Mouse (Mus musculus) neural tube, embryonic 10.5 days (tissue): ENCODE data around the gene 2010111I01Rik.
"Not testable (repeated sequence)": the region's sequence is repeated elsewhere in the genome, so short reads cannot be mapped to it uniquely, and the experiment has no call there.

Experiments used
- DNase-seq: peaks from one replicate; pipeline ENCODE4 v3.0.0-alpha.2; 2017; ENCODE audit warnings: low spot score; ENCODE audit errors: extremely low spot score

Gene 2010111I01Rik

DNA sequence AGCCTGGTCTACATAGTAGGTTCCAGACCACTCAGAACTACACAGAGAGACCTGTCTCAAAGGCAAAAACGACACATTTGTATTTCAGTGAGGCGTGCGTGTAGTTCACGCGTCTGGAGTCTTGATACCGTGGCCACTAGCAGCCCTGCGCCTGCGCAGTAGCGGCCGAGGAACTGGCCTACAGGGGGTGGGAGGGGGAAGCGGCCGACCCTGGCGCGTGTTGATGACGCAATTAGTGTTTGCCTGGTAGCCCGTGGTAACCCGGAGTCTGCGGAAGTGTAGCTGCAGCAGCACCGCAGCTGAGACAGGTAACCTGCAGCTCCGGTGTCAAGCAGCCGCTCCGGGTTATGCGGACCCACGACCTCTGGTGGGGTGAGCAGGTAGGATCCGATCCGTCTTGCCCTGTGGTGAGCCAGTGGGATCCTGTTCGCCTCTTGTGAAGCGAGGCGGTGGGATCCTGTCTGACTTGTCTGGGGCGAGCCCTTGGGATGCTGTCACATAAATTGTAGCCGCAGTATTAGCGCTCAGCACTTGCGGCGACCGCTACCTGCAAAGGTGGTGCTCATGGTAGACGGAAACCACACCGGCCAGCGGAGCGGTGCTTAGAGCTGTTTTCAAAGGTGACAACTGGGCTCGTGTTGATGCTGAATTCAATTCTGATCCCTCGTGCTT is at the start of gene 2010111I01Rik:
Gene 2010111I01Rik (plus strand): TSS at position 254 of the 672 bp plus-strand sequence.
- peak; percentile 99 for DNase-seq

DNA sequence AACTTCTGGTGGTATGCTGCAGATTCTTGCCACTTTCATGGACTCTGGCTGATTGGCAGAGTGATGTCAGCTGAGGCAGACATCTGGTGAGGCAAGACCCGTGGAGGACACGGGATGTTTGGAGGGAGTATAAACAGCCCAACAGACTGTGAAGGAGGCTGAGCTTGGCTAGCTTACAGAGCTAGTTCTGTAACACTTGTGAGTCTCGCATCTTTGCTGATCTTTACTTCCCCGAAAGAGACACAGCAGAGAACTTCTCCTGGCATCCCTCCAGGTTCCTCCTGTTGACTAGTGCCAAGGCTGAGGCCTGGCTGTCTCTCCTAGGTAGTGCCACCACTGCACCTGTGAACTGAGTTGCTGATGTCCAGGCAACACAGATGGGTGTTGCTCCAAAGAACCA is 48.0 kb upstream of the 2010111I01Rik start:
- no peak for DNase-seq

DNA sequence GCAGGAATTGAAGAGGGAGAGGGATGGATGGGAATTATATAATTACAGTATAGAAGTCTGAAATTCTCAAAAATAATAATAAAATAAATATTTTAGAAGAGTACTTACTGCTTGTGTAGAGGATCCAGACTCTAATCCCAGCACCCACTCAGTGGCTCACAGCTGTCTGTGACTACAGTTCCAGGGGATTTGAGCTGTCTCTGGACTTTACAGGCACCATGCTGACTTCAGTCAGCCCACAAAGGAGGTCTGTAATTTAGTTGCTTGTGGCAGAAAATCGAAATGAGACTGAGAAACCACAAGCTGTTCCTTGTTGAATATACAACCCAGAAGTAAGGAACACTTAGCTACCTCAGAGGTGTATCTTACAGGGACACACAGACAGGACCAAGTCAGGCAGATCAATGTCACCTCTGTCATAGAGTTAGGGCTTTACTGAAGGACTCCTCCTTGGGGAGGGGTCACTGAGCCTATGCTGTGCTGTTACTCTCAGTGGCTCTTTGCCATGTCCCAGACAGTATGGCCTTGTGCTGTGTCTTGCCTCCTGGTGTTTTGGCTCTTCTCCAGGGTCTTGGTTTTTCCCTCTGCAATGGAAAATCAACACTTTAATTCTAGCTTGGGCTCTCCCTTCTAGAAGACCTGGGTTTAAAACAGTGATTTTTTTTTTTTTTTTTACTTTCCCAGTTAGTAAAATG is 47.1 kb upstream of the 2010111I01Rik start:
- no peak for DNase-seq

DNA sequence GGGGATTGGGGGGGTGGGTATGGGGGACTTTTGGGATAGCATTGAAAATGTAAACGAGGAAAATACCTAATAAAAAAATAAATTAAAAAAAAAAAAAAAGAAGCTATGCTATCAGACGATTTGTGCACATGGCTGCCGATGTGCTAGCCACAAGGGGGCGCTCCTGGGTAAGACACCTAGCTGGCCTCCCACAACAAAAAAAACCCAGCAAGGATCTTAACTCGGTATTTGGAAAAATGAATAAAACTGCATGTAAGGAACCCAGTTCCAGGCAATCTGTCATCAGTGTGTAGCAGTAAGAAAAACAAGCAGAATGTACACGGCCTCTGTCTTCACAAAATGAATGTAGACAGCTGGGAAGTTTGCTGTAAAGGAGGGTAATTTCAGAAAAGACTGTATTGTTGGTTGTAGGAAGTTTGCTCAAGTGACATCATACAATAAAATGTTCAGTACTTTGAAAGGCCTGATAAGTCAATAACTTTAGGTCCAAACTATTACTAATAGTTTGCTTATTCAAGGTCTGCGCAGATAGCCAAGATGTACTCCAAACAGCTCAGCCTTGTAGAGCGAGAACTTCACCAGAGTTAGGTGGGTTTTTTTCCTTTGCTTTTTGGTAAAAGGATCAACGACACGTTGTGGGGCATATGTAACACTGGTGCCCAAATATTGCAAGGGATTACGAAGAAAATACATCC is 44.9 kb upstream of the 2010111I01Rik start:
- DNase-seq: peak; percentile 78

DNA sequence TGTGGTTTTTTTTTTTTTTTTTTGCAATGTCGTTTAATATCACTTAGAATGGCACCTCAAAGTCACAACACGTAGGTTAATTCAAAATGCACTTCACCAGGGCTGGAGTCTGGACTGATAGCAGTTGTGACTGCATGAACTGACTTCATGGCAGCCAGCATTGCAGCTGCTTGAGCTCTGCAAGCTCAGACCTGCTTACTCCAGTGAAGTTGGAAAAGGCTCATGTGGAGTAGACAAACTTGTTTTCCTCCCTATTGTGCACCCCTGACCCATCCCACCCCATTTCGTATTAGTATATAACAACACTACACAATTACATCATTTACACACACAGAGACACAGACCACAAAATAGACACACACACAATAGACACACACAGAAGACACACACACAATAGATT is 42.0 kb upstream of the 2010111I01Rik start:
- DNase-seq: no peak

DNA sequence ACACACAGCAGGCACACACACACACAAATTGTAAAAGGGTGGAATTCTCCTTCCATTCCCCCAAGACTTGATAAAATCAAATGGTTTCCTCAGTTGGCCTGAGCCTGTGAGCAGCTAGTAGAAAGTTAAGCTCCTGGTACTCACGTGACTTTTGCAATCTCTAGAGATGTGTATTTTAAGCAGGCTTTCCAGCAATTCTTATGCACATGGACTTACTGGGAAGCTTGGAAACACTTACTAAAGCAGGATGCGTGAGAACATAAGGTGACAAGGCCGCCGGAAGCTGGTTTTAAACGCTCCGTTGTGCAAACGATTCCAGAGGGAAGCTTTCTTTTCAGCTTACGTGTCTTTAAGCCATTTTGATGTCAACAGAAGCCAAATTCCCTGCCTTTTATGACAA is 41.5 kb upstream of the 2010111I01Rik start:
- no peak for DNase-seq

DNA sequence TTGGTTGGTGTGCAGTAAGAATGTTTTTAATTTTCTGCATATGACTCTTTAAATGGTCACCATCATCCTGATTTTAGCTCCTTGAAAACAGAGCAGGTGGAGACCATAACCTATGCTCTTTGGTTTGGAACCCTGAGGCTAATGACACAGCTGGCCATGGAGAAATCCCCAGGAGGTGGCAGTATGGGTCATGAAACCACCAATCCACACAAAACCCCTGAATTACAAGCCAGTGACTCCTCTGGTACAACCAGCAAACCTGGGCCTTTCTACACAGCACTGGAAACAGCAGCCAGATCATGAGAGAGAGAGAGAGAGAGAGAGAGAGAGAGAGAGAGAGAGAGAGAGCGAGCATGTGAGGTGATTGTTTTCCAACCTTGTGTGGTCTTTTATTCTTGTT is 38.2 kb upstream of the 2010111I01Rik start:
- peak; percentile 40 for DNase-seq

DNA sequence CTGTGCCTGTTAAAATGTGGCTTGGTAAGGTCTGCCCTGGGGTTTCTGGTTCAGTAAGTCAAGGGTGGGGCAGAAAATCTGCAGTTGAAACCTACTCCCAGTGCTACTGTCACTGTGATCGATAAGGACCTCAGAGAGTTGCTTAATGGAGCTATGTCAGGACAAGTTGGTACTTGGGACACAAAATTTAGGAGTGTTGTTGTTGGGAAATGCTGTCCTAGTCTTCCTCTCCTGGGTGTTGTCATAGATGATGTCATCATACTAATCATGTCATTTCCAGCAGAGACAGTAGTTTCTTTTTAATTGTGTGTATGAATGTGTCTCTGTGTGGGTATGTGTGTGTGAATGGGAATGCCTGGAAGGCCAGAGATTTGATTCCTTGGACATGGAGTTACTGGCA is 37.2 kb upstream of the 2010111I01Rik start:
- no peak for DNase-seq

DNA sequence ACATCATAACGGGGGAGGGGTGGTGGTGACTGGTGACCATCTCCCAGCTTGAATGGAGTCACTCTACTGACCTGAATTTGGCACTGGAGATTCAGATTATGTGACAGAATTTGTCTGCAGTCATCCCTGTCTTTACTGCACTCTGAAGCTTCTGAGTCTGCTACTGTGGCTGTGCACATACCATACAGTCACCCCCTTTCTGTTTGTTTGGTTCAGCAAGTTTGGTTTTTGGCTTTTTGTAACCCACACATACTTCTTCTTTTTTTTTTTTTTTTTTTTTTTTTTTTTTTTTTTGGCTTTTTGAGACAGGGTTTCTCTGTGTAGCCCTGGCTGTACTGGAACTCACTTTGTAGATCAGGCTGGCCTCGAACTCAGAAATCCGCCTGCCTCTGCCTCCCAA is 35.5 kb upstream of the 2010111I01Rik start:
- DNase-seq: not testable (repeated sequence)

DNA sequence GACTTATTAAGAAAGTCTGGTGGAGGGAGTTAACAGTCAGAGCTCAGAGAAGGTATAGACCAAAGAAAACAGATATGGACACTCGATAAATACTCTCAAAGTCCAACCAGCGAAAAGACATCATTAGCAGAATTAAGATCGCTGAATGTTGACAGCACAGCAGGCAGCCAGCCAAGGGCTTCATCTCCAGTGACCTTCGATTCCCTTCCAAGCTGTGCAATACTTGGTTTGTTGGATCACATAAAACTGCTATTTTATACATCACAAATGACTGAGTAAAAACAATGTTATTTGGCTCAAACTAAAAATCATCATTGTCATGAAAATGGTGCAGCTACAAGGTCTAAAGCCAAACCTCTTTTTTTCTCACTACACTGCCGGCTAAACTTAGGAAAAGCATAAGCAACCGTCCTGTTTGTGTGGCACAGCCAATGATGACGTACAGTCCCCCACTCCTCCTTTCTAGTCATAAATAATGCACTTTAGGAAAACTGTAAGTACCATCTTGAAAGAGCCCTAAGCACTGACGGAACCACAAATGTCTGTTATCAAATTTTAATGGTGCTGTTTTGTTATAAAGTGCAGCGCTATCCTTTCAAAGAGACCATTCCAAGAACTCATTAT is 34.8 kb upstream of the 2010111I01Rik start:
- DNase-seq: no peak

DNA sequence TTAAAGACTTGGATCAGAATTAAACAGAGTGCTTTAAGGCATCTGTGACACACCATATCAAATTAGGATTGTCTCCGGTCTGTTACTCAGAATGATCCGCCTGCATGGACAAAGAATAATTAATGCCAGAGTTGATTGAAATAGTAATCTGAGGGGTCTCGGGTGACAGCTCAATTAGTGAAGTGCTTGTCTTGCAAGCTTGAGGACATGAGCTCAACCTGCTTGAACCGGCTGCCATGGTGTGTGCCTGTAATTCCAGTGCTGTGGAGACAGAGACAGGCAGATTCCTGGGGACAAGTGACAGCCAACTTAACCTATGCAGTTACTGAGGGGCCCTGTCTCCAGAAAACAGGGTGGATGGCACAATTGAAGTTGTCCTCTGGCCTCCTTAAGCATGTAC is 32.2 kb upstream of the 2010111I01Rik start:
- no peak for DNase-seq

DNA sequence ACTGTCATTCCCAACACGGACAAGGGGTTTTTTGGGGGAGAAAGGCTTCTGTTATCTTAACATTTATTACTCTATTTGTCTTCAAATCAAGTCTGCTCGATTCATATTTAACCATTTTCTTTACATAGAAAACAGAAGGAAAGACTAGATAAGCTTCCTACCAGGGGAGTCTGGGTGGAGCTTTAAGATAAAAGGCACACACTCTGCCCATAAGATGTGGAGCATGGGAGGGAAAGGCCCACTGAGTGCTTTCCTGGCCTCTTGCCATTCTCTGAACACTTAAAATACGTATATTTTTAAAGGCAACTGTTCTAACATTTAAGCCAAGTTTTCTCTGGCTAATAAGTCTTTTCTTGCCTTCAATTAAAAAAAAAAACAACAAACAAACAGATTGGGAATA is 25.3 kb upstream of the 2010111I01Rik start:
- no peak for DNase-seq

DNA sequence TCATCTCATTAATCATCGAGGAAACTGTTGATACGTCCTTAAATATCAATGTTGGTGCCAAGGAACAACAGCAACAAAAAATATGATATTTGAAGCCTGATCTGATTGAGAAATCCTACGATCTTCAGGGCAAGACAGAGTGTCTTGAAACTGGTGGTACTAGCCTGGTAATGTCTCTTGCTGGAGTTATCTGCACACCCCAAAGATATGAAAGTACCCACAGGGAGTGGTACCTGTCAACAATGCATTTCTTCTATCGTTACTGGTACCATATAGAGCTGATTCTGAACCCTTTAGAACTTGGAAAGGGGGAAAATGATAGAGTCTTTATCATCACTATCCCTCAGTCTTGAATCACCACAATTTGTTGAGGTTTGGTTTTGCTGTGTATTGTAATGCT is 24.9 kb upstream of the 2010111I01Rik start:
- no peak for DNase-seq

DNA sequence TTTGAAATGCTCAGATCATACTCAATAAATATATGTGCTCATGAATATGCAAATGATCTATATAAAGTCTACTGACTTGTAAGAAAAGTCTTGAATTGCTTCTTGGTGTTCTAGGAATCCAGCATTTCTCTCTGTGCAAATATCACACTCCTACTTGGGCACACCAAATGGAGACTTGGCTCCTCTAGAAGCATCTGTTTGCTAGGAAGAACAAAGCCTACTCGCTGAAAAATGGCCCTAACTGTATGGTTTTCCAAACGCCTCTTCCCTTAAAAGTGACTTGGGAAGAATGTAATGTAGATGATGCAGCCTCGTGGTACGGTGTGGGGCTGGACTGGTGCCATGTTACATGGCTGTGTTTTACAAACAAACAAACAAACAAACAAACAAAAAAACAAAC is 24.0 kb upstream of the 2010111I01Rik start:
- DNase-seq: no peak

DNA sequence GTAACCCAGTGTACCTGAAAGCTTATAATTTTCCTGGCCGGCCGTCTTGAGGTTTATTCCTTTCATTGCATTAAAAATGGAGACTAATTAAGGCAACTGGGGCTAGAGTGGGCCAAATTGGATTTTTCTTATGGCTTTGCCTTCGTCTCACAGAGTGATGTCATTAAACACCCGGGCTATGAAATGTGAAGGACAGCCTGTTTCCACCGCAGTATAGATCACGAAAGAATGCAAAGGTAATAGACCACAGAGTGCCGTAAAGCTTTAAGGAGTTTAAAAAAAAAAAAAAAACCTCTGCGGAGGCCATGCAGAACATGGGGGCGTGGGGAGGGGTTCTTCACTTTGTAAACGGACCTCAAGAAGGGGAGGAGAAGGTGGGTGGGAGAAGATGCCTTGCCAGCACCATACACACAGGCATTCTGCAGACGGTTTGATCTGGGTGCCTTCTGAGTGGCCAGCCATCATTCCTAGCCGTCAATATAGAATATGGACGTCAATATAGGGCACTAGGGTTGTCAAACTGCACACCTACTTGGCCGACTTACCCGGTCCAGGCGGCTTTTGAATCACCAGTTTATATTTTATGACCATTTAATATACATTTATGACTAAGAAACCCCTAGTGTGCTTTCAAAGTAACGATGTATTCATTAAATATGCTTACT is 23.2 kb upstream of the 2010111I01Rik start:
- no peak for DNase-seq

DNA sequence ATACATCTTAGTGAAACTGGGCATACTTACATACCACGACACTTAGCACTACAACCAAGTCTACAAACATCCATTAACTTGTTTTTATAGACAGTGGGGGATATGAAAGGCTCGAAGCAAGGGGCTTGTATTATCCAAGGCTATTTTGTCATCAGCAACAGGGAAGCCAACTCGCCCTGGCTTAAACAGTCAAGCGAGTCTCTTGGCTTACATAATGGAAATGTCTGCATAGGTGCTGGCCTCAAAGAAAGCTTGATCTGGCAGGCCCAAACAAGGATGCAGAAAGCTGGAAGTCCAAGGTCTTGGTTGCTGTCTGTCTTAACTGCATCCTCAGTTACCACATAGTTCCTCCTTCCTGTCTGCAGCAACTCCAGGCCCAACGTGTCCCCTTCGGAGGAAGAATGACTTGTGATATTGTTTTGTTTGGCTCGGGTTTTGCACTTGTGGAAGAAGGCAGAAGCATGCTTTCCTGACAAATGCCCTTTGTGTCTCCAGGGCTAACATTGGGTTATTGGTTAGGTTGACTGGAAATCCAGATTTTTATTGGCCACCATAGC is 21.3 kb upstream of the 2010111I01Rik start:
- no peak for DNase-seq

DNA sequence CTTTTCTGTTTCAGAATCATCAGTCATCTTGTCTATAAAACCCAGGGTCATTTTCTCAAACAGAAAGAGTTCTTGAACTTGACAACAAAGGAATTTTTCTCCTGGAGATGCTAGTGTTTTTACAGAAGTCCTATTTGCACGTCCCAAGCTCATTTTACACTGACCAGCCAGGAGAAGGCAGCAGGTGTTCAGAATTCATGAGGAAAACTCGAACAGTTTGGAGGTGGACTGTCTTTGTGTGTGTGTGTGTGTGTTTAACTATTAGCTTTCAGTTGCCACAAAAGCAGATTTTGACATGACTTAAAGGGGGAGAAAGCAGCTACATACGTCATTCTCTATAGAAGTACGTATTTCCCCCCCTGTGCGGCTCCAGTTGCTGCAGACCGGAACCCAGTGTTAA is 20.6 kb upstream of the 2010111I01Rik start:
- DNase-seq: no peak

DNA sequence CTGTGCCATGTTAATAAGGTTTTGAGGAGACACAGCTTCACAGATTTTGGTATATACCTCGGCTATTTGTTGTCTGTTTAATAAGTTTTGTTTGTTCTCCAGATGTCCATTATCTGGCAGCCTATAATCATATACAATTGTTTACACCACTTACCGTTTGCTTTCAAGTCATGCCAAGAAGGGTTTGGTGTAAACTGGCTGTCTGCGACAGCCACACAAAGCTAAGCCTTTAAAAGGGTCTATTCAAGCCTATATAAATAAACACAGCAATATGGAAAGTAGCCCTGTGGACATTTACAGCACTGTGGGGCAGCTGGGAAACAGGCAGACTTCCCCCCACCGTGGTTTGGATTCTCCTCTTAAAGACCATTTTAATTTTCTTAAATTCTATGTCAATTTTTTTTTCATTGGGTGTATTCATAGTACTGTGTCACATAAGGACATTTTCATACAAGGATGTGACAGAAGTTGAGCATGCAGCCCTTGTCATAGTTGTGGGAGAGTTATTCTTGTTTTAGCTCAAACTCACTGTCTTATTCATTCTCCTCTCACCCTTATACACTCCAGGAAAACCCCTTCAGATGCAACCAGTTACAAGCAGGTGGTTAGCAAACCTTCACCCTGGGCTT is 15.0 kb upstream of the 2010111I01Rik start:
- no peak for DNase-seq

DNA sequence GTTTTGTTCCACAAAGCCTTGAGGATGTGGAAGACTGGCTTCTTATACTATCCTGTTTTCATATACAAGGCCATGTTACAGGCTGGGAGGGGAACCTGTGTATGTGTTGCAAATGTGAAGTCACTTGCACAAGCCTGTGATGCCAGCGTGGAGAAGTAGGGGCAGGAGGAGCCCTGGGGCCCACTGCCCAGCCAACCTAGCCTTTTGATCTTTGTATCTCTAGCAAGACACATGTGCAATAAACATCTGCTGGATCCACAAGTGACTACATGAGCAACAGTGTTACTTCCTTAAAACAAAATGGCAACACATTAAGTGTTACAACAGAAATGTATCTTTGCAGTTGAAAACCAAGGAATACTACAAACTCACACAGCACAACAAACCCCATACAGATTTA is 13.1 kb upstream of the 2010111I01Rik start:
- DNase-seq: no peak

DNA sequence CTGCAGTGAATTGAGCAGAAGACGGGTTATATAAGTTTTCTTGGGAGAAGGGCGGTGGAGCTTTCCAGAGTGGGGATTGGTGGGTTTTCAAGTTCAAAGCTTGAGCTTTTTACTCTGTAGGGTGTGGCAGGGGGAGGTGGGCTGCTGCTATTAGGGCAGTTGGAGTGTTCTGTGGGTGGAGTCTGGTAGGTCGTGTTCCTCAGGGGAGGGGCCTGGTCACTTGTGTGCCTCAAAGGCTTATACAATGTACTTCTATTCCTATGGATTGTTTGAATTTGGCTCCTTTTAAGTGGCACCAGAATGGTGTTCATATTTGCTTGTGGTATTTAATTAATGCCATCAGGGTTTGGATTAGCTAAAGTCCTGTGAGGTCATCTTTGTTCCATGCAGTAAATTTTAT is 12.6 kb upstream of the 2010111I01Rik start:
- no peak for DNase-seq

DNA sequence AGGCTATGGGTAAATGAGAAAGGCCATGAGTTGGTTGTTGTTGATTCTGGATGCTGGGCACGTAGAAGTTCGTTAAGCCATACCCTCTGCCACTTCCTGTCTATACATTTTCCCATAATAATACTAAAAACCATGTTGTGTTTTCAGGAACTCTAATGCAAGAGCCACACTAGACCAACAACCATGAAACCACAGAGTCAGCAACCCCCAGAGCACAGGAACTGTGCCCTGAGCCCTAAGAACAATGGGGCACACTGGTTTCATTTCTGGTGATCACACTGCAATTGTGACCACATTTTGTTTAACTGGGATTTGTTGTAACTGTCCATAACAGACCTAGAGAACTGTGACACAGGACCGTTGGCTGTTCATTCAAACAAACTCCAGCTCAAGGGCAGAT is 12.1 kb upstream of the 2010111I01Rik start:
- no peak for DNase-seq
